Mouse (Mus musculus) T-cell, adult 2 months (primary cell): ENCODE data around the gene Gm13889.

Experiments
- DNase-seq: peaks from one replicate; pipeline ENCODE4 v3.0.0; 2022; ENCODE audit warnings: low spot score

Gm13889 gene

GRCm38 (mm10) chr2:93958216-93958615, 1.2 kb upstream of the Gm13889 start:
- no peak for DNase-seq

GRCm38 (mm10) chr2:93957785-93958175, 779 bp upstream of the Gm13889 start:
- no peak for DNase-seq

GRCm38 (mm10) chr2:93956331-93956801, 635 bp downstream of the Gm13889 start:
- no peak for DNase-seq

GRCm38 (mm10) chr2:93955886-93956285, 1.1 kb downstream of the Gm13889 start:
- no peak for DNase-seq

GRCm38 (mm10) chr2:93954781-93955578, 2.0 kb downstream of the Gm13889 start:
- DNase-seq: no peak

- no peak for DNase-seq
These were observed 3.3 kb downstream of the Gm13889 start for GRCm38 (mm10) chr2:93953726-93954125.

- no peak for DNase-seq
These were observed 10.0 kb downstream of the Gm13889 start for GRCm38 (mm10) chr2:93946976-93947375.

GRCm38 (mm10) chr2:93944855-93945254, 12.1 kb downstream of the Gm13889 start:
- DNase-seq: no peak

- no peak for DNase-seq
These were observed 12.9 kb downstream of the Gm13889 start for GRCm38 (mm10) chr2:93944099-93944498.

- no peak for DNase-seq
These were observed 15.3 kb downstream of the Gm13889 start for GRCm38 (mm10) chr2:93941670-93942069.

GRCm38 (mm10) chr2:93938534-93938933, 18.5 kb downstream of the Gm13889 start:
- DNase-seq: no peak

- no peak for DNase-seq
These were observed 28.1 kb downstream of the Gm13889 start for GRCm38 (mm10) chr2:93928866-93929265.

GRCm38 (mm10) chr2:93927701-93928437, 29.1 kb downstream of the Gm13889 start:
- no peak for DNase-seq

- no peak for DNase-seq
These were observed 30.9 kb downstream of the Gm13889 start for GRCm38 (mm10) chr2:93926141-93926540.

GRCm38 (mm10) chr2:93919093-93919492, 37.9 kb downstream of the Gm13889 start:
- DNase-seq: no peak

- no peak for DNase-seq
These were observed 43.4 kb downstream of the Gm13889 start for GRCm38 (mm10) chr2:93913552-93913951.

GRCm38 (mm10) chr2:93911942-93912341, 45.1 kb downstream of the Gm13889 start:
- no peak for DNase-seq

GRCm38 (mm10) chr2:93909716-93910115, 47.3 kb downstream of the Gm13889 start:
- DNase-seq: no peak

- DNase-seq: no peak
These were observed 49.3 kb downstream of the Gm13889 start for GRCm38 (mm10) chr2:93907519-93908294.

- DNase-seq: no peak
These were observed 50.7 kb downstream of the Gm13889 start for GRCm38 (mm10) chr2:93906316-93906715.
